Mouse (Mus musculus) myocyte (in vitro differentiated cells): Measurements from ENCODE around the gene Gnptg. TPM values are rescaled to one million over a fixed set of nuclear protein-coding genes. Genes with fewer than 3 reads are reported as not detected.
A peak's percentile ranks its signal among the peaks of the same experiment; 100 is the strongest.

Source experiments
- H3K27me3 ChIP-seq: one replicate; pipeline ENCODE4 v1.6.1; 2011; ENCODE audit not compliant: control insufficient read depth, insufficient read depth, insufficient read length
- H3K36me3 ChIP-seq: one replicate; pipeline ENCODE4 v1.6.1; 2011; ENCODE audit not compliant: control insufficient read depth, insufficient read depth
- H3K4me2 ChIP-seq: one replicate; pipeline ENCODE4 v1.6.1; 2011; ENCODE audit warnings: low read depth, control low read depth
- H3K4me3 ChIP-seq: one replicate; pipeline ENCODE4 v1.5.1; 2011; ENCODE audit warnings: mild to moderate bottlenecking, control low read depth, moderate library complexity
- H3K79me2 ChIP-seq: one replicate; pipeline ENCODE4 v1.6.1; 2011; ENCODE audit not compliant: control insufficient read depth, insufficient read depth
- H3ac ChIP-seq: one replicate; pipeline ENCODE4 v1.6.1; 2011; ENCODE audit not compliant: control insufficient read depth, insufficient read length
- CEBPB ChIP-seq: IDR thresholded peaks from 2 replicates; pipeline ENCODE4 v1.6.1; 2011; ENCODE audit warnings: mild to moderate bottlenecking, moderate library complexity; ENCODE audit not compliant: poor library complexity, insufficient read depth, severe bottlenecking
- E2F4 ChIP-seq: IDR thresholded peaks from one replicate; pipeline ENCODE4 v1.6.1; 2011; ENCODE audit warnings: mild to moderate bottlenecking, control low read depth, moderate library complexity; ENCODE audit not compliant: insufficient read depth
- MAX ChIP-seq: IDR thresholded peaks from one replicate; pipeline ENCODE4 v1.6.1; 2011; ENCODE audit warnings: low read depth, mild to moderate bottlenecking, control low read depth
- MYOD1 ChIP-seq, 3 experiments: IDR thresholded peaks; one replicate each; pipeline ENCODE4 v1.6.1; 2011; ENCODE audit warnings: control low read depth in 2 of 3, low read depth in 2 of 3, mild to moderate bottlenecking in 2 of 3, moderate library complexity in 1 of 3; ENCODE audit not compliant: insufficient read length in 2 of 3, control insufficient read depth in 1 of 3
- MYOG ChIP-seq, 3 experiments: IDR thresholded peaks; one replicate each; pipeline ENCODE4 v1.6.1; 2011; ENCODE audit warnings: control low read depth in 2 of 3, low read depth in 2 of 3, mild to moderate bottlenecking in 2 of 3; ENCODE audit not compliant: insufficient read length in 2 of 3, control insufficient read depth in 1 of 3, insufficient read depth in 1 of 3
- POLR2A ChIP-seq: IDR thresholded peaks from one replicate; pipeline ENCODE4 v1.6.1; 2011; ENCODE audit warnings: low read depth, mild to moderate bottlenecking, control low read depth, moderate library complexity; ENCODE audit not compliant: insufficient read length
- POLR2AphosphoS2 ChIP-seq: IDR thresholded peaks from one replicate; pipeline ENCODE4 v1.6.1; 2011; ENCODE audit warnings: low read depth, control low read depth; ENCODE audit not compliant: insufficient read length
- REST ChIP-seq: IDR thresholded peaks from one replicate; pipeline ENCODE4 v1.6.1; 2011; ENCODE audit warnings: mild to moderate bottlenecking, control low read depth, moderate library complexity; ENCODE audit not compliant: insufficient read depth, insufficient read length
- SRF ChIP-seq: IDR thresholded peaks from one replicate; pipeline ENCODE4 v1.6.1; 2011; ENCODE audit warnings: low read depth; ENCODE audit not compliant: control insufficient read depth, insufficient read length
- TCF12 ChIP-seq: IDR thresholded peaks from one replicate; pipeline ENCODE4 v1.6.1; 2011; ENCODE audit warnings: mild to moderate bottlenecking, control low read depth; ENCODE audit not compliant: poor library complexity, insufficient read depth, severe bottlenecking
- TCF3 ChIP-seq: IDR thresholded peaks from one replicate; pipeline ENCODE4 v1.6.1; 2011; ENCODE audit warnings: low read depth, control low read depth; ENCODE audit not compliant: insufficient read length
- USF1 ChIP-seq: IDR thresholded peaks from one replicate; pipeline ENCODE4 v1.6.1; 2011; ENCODE audit warnings: low read depth, mild to moderate bottlenecking, control low read depth, moderate library complexity
- polyA plus RNA-seq: library from polyadenylated mRNA; unstranded; fragments of >200 nt; fragmentation: generic; extraction: Trizol; gene quantifications from one replicate; pipeline ENCODE4 v1.2.1, GENCODE M21; 2012; ENCODE audit warnings: missing spikeins

Gnptg gene
- polyA plus RNA-seq, 1 experiment, result 26.5 TPM

- H3K27me3 ChIP-seq, result no peaks in the 10 kb centered on the region
- peaks cover 35% of the 10 kb centered on the region for H3K79me2 ChIP-seq
- TF ChIP-seq SRF (no peak), MYOG (IDR thresholded peaks at IDR 0.05; ENCODE audit: control insufficient read depth in 1 of 3, insufficient read depth in 1 of 3, insufficient read length in 2 of 3, low read depth in 2 of 3) (no peak), POLR2A (no peak), USF1 (no peak), TCF12 (no peak), TCF3 (no peak), POLR2AphosphoS2 (no peak), MYOD1 (IDR thresholded peaks at IDR 0.05; ENCODE audit: control insufficient read depth in 1 of 3, insufficient read length in 2 of 3, low read depth in 2 of 3) (no peak), REST (no peak), E2F4 (no peak), CEBPB (no peak), MAX (no peak)
- peak overlapping the region; percentile 63 for H3ac ChIP-seq
- peak overlapping the region; percentile 65 for H3K4me3 ChIP-seq
- peak overlapping the region; percentile 91 for H3K4me2 ChIP-seq
- H3K36me3 ChIP-seq, result peaks cover 8% of the 10 kb centered on the region
Measured at GRCm38 (mm10) chr17:25189091-25189490, 50.8 kb downstream of the Gnptg start.

- Histone ChIP-seq H3K36me3 (peaks cover 8% of the 10 kb centered on the region), H3K79me2 (peaks cover 35% of the 10 kb centered on the region), H3K4me2 (peak within 1 kb of the TSS; percentile 91), H3K4me3 (peak within 1 kb of the TSS; percentile 65), H3K27me3 (no peaks in the 10 kb centered on the region), H3ac (peak within 1 kb of the TSS; percentile 63)
- TF ChIP-seq TCF3 (no peak), REST (no peak), MYOD1 (IDR thresholded peaks at IDR 0.05; ENCODE audit: control insufficient read depth in 1 of 3, insufficient read length in 2 of 3, low read depth in 2 of 3) (peak in 1 of 3 experiments; percentile 39), MYOG (IDR thresholded peaks at IDR 0.05; ENCODE audit: control insufficient read depth in 1 of 3, insufficient read depth in 1 of 3, insufficient read length in 2 of 3, low read depth in 2 of 3) (no peak), POLR2A (peak; percentile 92), E2F4 (no peak), SRF (no peak), TCF12 (no peak), CEBPB (no peak), USF1 (no peak), POLR2AphosphoS2 (peak; percentile 87), MAX (no peak)
Measured at GRCm38 (mm10) chr17:25188150-25189031, 51.5 kb downstream of the Gnptg start, which contains the start of gene Unkl. TSS of gene Unkl (plus strand) at chr17:25188397.

GRCm38 (mm10) chr17:25187784-25188149 lies 52.2 kb downstream of the Gnptg start:
- Histone ChIP-seq H3K27me3 (no peaks in the 10 kb centered on the region), H3K4me2 (peak overlapping the region; percentile 75), H3K36me3 (peaks cover 8% of the 10 kb centered on the region), H3K79me2 (peaks cover 35% of the 10 kb centered on the region), H3K4me3 (peak overlapping the region; percentile 65), H3ac (peak overlapping the region; percentile 63)
- no peak for TF ChIP-seq MYOG (IDR thresholded peaks at IDR 0.05; ENCODE audit: control insufficient read depth in 1 of 3, insufficient read depth in 1 of 3, insufficient read length in 2 of 3, low read depth in 2 of 3)
- no peak for TF ChIP-seq SRF
- no peak for TF ChIP-seq REST
- no peak for TF ChIP-seq TCF12
- TF ChIP-seq TCF3, result no peak
- TF ChIP-seq MAX, result no peak
- TF ChIP-seq E2F4, result no peak

GRCm38 (mm10) chr17:25184961-25185360 lies 55.0 kb downstream of the Gnptg start:
- TF ChIP-seq E2F4 (no peak), MYOG (IDR thresholded peaks at IDR 0.05; ENCODE audit: control insufficient read depth in 1 of 3, insufficient read depth in 1 of 3, insufficient read length in 2 of 3, low read depth in 2 of 3) (no peak), TCF3 (no peak), POLR2A (no peak), MYOD1 (IDR thresholded peaks at IDR 0.05; ENCODE audit: control insufficient read depth in 1 of 3, insufficient read length in 2 of 3, low read depth in 2 of 3) (no peak), USF1 (no peak), CEBPB (no peak)
- peak overlapping the region; percentile 80 for H3ac ChIP-seq
- peaks cover 4% of the 10 kb centered on the region for H3K27me3 ChIP-seq
- no peaks in the 10 kb centered on the region for H3K36me3 ChIP-seq
- H3K4me3 ChIP-seq, result peak overlapping the region; percentile 92
- peaks cover 25% of the 10 kb centered on the region for H3K79me2 ChIP-seq
- peak overlapping the region; percentile 98 for H3K4me2 ChIP-seq
